Mouse (Mus musculus) adrenal gland, adult 8-10 months (tissue): ENCODE data around the gene Ankdd1b. TPM values are rescaled to one million over a fixed set of nuclear protein-coding genes. Genes with fewer than 3 reads are reported as not detected.

Experiments used
- DNase-seq: peaks from one replicate; pipeline ENCODE4 v3.0.0; 2022
- total RNA-seq, 4 experiments: library from RNA; stranded (reverse); gene quantifications; 2 replicates each; pipeline ENCODE4 v1.2.4; 2022

Gene Ankdd1b
- total RNA-seq, 4 experiments from 2014 or later, result 0.62 to 1.2 (median 0.86) TPM

DNA sequence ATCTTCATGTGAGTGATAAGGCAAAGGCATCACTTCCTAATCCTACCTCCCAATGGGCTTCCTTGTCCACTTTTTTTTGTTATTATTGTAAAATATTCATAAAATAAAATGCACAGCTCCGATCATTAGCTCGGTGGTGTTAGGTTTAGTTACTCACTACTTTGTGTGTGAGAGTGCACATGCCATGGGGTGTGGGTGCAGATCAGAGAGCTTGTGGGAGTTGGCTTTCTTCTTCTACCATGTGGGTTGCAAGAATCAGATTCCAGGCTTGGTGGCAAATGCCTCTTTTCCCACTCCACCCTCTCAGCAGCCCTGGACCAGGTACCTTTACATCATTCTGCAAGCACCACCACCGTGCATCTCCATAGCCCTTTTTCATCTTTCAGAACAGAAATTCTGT is 18.4 kb downstream of the Ankdd1b start:
- DNase-seq, result no peak

GRCm38 (mm10) chr13:96451386-96452140 is 19.4 kb downstream of the Ankdd1b start:
- DNase-seq, result no peak

DNA sequence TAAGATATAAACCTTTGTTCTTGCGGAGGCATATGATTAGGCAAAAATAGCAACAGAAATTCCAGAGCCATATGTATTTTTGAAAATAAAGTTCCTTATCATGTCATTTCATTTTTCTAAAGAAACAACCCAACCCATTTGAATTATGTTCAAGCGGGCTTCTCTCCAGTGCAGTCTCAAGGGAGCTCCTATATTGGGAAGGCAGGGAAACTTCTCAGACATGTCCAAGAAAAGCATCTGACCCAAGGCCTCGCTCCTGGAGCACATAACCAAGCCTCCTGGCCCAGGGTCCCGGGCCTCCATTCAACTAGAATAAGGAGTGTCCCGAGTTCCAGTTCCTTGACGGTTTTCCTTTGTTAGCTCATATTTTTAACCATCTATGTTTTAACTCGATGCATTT is 20.1 kb downstream of the Ankdd1b start:
- DNase-seq, result no peak

- DNase-seq, result no peak
These were observed 20.7 kb downstream of the Ankdd1b start for GRCm38 (mm10) chr13:96450205-96450856.

DNA sequence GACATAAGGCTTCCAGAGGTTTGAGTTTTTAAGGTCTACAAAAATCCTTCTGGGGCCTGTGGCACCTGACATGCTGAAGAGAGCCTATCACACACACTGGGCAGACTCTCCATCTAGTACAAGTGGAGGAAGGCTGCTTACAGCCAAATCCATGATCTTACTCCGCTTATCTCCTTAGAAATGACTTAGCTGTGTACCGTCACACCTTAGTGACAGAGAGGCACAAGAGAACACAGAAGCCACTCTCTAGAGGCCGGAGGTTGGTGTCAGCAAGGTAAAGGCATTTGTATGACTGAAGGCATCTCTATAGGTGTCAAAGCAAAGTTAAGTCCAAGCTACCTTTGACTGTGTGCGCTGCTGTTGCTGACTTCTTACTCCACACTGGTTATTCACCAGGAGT is 30.6 kb downstream of the Ankdd1b start:
- no peak for DNase-seq

DNA sequence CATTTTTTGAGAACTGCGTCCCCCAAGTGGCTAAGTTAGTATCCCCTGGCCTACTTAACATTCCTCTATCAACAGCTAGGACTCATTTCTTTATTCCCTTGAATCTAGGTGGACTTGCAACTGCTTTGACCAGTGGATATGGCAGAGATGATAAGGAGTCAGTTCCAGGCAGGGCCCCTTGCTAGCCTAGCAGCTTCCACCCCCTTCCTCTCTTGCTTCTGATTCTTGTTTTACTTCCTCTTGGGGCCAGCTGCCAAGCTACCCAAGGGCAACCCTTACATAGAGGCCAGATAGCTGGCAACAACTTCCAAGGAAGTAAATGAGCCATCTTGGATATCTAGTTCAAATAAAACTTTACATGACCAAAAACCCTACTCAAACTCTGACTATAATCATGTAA is 34.1 kb downstream of the Ankdd1b start:
- no peak for DNase-seq

GRCm38 (mm10) chr13:96435793-96436192 is 35.2 kb downstream of the Ankdd1b start:
- DNase-seq, result no peak

DNA sequence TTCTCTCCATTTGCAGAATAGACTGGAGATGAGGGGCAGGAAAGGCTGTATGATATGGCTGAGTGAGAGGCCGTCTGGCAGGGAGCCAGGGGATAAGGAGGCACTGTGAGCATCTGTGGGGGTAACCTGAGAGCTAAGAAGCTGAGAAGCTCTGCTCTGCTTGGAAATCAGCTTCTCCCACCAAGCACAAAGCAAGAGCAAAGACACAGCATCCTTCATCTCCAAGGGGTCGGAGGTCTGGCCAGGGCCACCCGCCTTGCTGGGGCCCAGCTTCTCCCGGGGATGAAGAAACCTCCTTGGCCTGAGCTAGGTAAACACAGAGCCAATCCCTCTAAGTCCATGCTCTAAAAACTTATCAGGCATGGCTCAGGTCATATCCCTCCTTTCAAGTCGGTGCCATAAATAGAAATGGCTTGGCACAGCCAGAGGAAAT is 36.1 kb downstream of the Ankdd1b start:
- no peak for DNase-seq

- no peak for DNase-seq
These were observed 37.3 kb downstream of the Ankdd1b start for GRCm38 (mm10) chr13:96433648-96434190.

GRCm38 (mm10) chr13:96433041-96433440 is 38.0 kb downstream of the Ankdd1b start:
- DNase-seq, result no peak

GRCm38 (mm10) chr13:96432376-96432811 is 38.6 kb downstream of the Ankdd1b start:
- DNase-seq, result no peak

DNA sequence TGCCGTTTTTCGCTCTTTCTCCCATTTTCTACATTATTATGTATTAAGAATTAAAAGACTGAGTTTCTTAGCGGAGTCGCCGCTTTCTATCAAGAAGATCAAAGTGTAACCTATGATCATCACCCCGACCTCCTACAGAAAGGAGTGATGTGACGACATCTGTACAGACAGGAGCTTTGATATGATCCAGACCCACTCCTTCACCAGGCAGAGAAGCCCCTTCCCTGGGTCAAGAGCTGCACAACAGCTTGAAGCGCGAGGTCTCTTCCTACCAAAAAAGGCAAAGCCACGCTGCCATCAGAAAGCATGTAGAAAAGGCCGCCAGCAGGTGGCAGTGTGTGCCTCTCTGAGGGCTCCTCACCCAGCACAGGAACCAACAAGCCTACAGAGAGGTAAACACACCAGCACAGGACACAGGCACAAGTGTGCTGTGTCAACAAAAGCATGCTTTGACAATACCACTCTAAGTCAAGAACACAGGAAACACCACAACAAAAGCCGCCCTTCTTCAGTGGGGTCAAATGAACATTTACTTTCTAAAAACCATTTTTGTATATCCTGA is 39.3 kb downstream of the Ankdd1b start:
- peak; percentile 80 for DNase-seq

DNA sequence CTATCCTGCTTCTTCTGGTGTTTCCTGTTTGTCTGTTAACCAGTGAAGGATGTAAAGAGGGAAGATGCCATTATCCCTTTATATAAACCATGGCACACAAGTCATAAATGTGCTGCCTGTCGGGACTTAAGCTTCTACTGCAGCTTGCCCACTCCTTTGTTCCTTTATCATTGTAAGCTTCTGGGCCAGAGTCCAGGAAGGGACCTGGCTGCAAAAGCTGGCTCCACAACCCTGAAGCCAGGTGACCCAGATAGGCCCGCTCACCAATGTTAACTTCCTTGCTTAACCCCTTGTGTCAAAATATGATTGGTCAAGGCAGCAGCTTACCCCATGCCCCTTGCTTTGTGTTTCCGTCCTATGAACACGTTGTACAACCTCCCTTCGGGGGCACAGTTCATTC is 42.5 kb downstream of the Ankdd1b start:
- DNase-seq, result no peak

DNA sequence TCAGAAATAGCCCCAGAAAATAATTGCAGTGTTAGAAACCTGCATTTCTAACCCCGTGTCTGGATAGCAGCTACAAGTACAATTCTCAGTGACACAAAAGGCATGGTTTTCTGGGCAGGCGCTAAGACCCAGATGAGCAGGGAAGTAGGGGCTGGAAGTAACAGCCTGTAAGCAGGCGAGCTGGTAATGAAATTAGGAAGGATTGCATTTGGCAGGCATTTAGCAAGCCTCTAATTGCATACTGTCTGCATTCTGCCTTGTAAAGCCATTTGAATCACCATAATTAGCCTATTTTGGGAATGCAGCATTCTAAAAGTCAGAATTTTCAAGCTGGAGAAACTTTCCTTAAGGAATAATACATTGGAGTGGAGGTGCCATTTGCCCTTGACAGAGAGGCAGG is 45.0 kb downstream of the Ankdd1b start:
- DNase-seq, result no peak

DNA sequence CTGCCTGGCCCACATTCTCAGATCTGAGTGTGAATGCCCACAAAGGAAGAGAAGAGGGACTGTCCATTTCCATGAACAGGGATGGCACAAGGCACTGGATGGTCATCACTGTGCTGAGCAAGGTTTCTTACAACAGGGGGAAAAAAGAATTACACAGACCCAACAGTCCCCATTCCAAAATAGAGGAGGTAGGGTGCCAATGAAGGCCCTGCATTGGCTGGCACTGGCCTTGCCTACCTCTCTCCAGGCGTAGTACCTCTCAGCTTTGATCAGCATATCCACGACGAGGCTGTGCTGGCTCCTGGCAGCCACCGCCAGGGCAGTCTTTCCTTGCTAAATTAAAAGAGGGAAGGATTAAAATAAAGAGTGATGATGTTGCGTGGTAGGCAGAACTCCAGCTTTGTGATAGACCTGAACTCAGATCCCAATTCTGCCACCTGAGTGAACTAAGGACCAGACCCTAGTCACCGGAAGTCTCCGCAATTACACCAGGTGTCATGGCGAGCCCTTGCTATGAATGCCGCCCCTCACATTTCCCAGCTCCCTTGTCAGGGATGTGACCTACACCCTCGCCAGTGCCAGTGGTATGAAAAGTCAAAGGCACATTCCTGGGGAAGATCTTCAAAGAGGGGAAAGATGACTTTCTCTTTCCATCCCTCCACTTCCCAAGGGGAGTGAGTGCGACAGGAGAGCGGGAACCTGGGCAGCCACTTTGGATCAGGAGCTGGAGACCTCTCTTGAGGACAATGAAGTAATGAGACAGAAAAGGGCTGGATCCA is 46.3 kb downstream of the Ankdd1b start:
- no peak for DNase-seq

- no peak for DNase-seq
These were observed 49.8 kb downstream of the Ankdd1b start for GRCm38 (mm10) chr13:96421230-96421629.

- DNase-seq, result no peak
These were observed 52.5 kb downstream of the Ankdd1b start for GRCm38 (mm10) chr13:96418487-96418886.

GRCm38 (mm10) chr13:96417261-96417813 is 53.7 kb downstream of the Ankdd1b start:
- DNase-seq, result no peak

DNA sequence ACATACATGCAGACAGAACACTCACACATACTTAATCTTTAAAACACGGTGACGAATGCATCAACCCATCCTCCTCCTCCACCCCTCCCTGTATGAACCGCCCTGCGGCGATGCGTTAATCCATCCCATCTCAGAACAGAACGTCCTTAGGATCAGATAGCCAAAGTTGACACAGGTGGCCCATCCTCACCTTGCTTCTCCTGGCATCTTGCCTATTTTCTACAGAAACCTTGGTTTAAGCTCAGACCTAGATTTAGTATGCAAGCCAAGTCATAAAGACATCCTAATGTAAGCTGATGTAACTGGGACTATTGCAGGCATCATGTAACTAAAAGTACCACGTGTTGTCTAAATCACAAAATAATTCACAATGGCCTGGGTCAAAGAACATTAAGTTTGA is 54.6 kb downstream of the Ankdd1b start:
- no peak for DNase-seq

DNA sequence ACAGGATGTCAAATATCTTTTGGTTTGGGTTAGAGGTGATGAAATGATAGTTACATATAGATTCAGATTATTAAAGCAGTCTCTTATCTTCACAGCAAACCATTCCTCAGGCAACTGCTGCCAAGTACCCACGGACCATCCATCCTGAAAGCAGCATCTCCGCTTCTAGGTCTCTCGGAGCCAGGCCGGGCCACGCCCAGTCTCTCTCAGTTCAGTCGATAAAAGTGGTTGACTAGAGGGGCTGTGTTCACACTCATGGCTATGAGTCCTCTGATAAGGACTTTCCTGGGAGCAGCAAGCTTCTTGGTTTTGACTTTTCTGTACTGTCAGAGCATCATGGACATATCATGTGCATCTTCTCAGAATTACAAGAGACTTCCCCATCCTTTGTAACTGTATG is 56.6 kb downstream of the Ankdd1b start:
- DNase-seq, result no peak

DNA sequence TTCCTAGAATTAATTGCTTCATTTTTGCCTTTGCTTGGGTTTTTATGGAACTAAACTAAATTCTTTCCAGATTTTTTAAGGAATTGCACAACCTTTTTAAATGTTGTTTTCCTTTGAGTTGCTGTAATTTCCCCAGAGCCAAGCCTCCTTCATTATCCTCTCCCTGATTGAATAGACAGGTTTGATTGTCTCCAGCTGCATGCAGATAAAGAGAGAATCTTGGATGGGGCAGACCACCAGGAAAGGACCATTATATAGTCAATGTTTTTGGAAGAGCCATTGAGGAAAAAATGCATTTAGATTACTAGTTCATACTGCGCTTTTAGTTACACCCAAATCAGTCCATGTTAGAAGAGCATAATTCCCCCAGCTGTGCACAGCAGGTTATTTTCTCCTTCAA is 62.2 kb downstream of the Ankdd1b start:
- no peak for DNase-seq

DNA sequence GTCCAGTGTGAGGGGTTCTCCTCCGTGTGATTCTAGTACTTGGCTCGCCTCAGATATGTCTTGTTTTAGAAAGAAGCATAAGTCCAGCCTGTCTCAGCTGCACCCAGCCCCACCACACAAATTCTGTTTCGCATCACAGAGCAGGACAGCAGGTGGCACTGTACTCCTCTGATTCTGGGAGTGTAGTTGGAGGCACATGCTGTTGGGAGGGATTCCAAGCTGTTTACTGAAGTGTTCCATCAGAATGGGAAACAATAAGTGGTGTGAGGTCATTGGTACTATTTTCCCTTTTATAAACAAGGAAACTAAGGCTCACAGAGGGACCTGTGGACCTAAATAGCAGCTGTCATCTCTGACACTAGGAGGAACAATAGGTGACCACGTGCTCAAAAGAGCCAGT is 64.0 kb downstream of the Ankdd1b start:
- no peak for DNase-seq
